Mouse (Mus musculus) thymus, postnatal 36 days (tissue): ENCODE data around the gene Ggt5.

Experiments used
- DNase-seq, 2 experiments: peaks; one replicate each; pipeline ENCODE4 v3.0.0; 2022; ENCODE audit warnings: mixed read lengths in 2 of 2

The Ggt5 gene

GRCm38 (mm10) chr10:75627490-75627889 lies 38.4 kb downstream of the Ggt5 start:
- no peak for DNase-seq

GRCm38 (mm10) chr10:75632633-75633032 lies 43.5 kb downstream of the Ggt5 start:
- DNase-seq = no peak

- no peak for DNase-seq
Observed at GRCm38 (mm10) chr10:75633048-75633447, 43.9 kb downstream of the Ggt5 start.

GRCm38 (mm10) chr10:75633576-75634139 lies 44.5 kb downstream of the Ggt5 start:
- no peak for DNase-seq

GRCm38 (mm10) chr10:75634610-75635009 lies 45.5 kb downstream of the Ggt5 start:
- DNase-seq = peak in 1 of 2 experiments; percentile 5

GRCm38 (mm10) chr10:75635019-75635692 lies 46.0 kb downstream of the Ggt5 start:
- DNase-seq = peak in 1 of 2 experiments; percentile 3

- peak; percentile 73 to 84 for DNase-seq
Observed at GRCm38 (mm10) chr10:75635693-75636055, 46.5 kb downstream of the Ggt5 start.

- DNase-seq = peak in 1 of 2 experiments; percentile 7
Observed at GRCm38 (mm10) chr10:75636084-75636786, 47.1 kb downstream of the Ggt5 start.

- DNase-seq = peak in 1 of 2 experiments; percentile 3
Observed at GRCm38 (mm10) chr10:75637711-75638110, 48.6 kb downstream of the Ggt5 start.

- no peak for DNase-seq
Observed at GRCm38 (mm10) chr10:75641721-75642222, 52.6 kb downstream of the Ggt5 start.

GRCm38 (mm10) chr10:75642436-75642835 lies 53.3 kb downstream of the Ggt5 start:
- DNase-seq = no peak

GRCm38 (mm10) chr10:75642891-75643290 lies 53.8 kb downstream of the Ggt5 start:
- no peak for DNase-seq

GRCm38 (mm10) chr10:75643741-75644343 lies 54.7 kb downstream of the Ggt5 start, which contains the start of gene Susd2:
Susd2 (minus strand) TSS chr10:75644008.
- peak; percentile 61 to 75 for DNase-seq

- DNase-seq = no peak
Observed at GRCm38 (mm10) chr10:75645616-75646015, 56.5 kb downstream of the Ggt5 start.

GRCm38 (mm10) chr10:75646406-75646805 lies 57.3 kb downstream of the Ggt5 start:
- DNase-seq = no peak

GRCm38 (mm10) chr10:75647362-75647761 lies 58.2 kb downstream of the Ggt5 start:
- no peak for DNase-seq

GRCm38 (mm10) chr10:75648091-75648490 lies 59.0 kb downstream of the Ggt5 start:
- no peak for DNase-seq

- DNase-seq = no peak
Observed at GRCm38 (mm10) chr10:75649001-75649400, 59.9 kb downstream of the Ggt5 start.

GRCm38 (mm10) chr10:75649406-75649995 lies 60.4 kb downstream of the Ggt5 start:
- no peak for DNase-seq

- DNase-seq = no peak
Observed at GRCm38 (mm10) chr10:75650306-75650902, 61.3 kb downstream of the Ggt5 start.

GRCm38 (mm10) chr10:75651381-75652068 lies 62.4 kb downstream of the Ggt5 start:
- DNase-seq = no peak

GRCm38 (mm10) chr10:75654053-75654452 lies 64.9 kb downstream of the Ggt5 start:
- DNase-seq = no peak
